Mouse (Mus musculus) intestine, postnatal 0 days (tissue): ENCODE measurements around the gene Serpinf1. TPM values are rescaled to one million over a fixed set of nuclear protein-coding genes. Genes with fewer than 3 reads are reported as not detected.
A peak's percentile ranks its signal among the peaks of the same experiment; 100 is the strongest.
"Not testable (repeated sequence)": the region's sequence is repeated elsewhere in the genome, so short reads cannot be mapped to it uniquely, and the experiment has no call there.

Experiments
- ATAC-seq: fragments of 200-750 bp; cut with Nextera tagmentation; 2 replicates; pipeline ENCODE4 v1.8.0; 2017; ENCODE audit warnings: mild to moderate bottlenecking, moderate TSS enrichment, moderate library complexity
- H3K27ac ChIP-seq: fragments of 300-500 bp; sonication (generic); 2 replicates; pipeline ENCODE4 v1.5.1; 2014; ENCODE audit warnings: mild to moderate bottlenecking, low read depth, low read length, moderate library complexity
- H3K27me3 ChIP-seq: fragments of 300-500 bp; sonication (generic); replicated peaks from 2 replicates; pipeline ENCODE4 v1.6.1; 2014; ENCODE audit warnings: low read length, mixed read lengths; ENCODE audit not compliant: control insufficient read depth, insufficient read depth
- H3K36me3 ChIP-seq: fragments of 300-500 bp; sonication (generic); 2 replicates; pipeline ENCODE4 v1.6.1; 2014; ENCODE audit warnings: mild to moderate bottlenecking, moderate library complexity; ENCODE audit not compliant: control insufficient read depth, insufficient read depth
- H3K4me1 ChIP-seq: fragments of 300-500 bp; sonication (generic); replicated peaks from 2 replicates; pipeline ENCODE4 v1.6.1; 2014; ENCODE audit warnings: antibody characterized with exemption, low read length, mixed read lengths; ENCODE audit not compliant: control insufficient read depth, insufficient read depth
- H3K4me2 ChIP-seq: fragments of 300-500 bp; sonication (generic); replicated peaks from 2 replicates; pipeline ENCODE4 v1.6.1; 2014; ENCODE audit warnings: low read depth, mild to moderate bottlenecking, moderate library complexity
- H3K4me3 ChIP-seq: fragments of 300-500 bp; sonication (generic); 2 replicates; pipeline ENCODE4 v1.5.1; 2014; ENCODE audit warnings: low read depth, low read length
- H3K9ac ChIP-seq: fragments of 300-500 bp; sonication (generic); 2 replicates; pipeline ENCODE4 v1.6.1; 2014; ENCODE audit warnings: mild to moderate bottlenecking, low read depth, low read length
- H3K9me3 ChIP-seq: fragments of 300-500 bp; sonication (generic); 2 replicates; pipeline ENCODE4 v1.6.1; 2016; ENCODE audit warnings: mixed run types; ENCODE audit not compliant: control insufficient read depth
- CTCF ChIP-seq: sonication (generic); IDR thresholded peaks from 2 replicates; pipeline ENCODE4 v1.5.1; 2016; ENCODE audit warnings: low read depth, mild to moderate bottlenecking, control low read depth, antibody characterized with exemption, moderate library complexity
- WGBS: fragments of 180-500 bp; shearing (Covaris S2); extraction: QIAGEN DNeasy Blood & Tissue Kit; methylation state at CpG from one replicate; pipeline ENCODE4 v1.1.7; 2014; 5-methylcytosine and 5-hydroxymethylcytosine counted together
- polyA plus RNA-seq: library from polyadenylated mRNA; unstranded; fragments of >200 nt; fragmentation: Nextera tagmentation; extraction: Ambion mirVana; gene quantifications from 2 replicates; pipeline ENCODE4 v1.2.1, GENCODE M21; 2015

Gene Serpinf1
- polyA plus RNA-seq, 1 experiment from 2014 or later: 20.7 TPM

- 80% methylated on average over 8 of the region's 8 CpGs for WGBS
- no peak overlapping the region for H3K9ac ChIP-seq
- no peak overlapping the region for H3K4me3 ChIP-seq
- ATAC-seq: no peak
- H3K9me3 ChIP-seq: no peaks in the 10 kb centered on the region
- H3K36me3 ChIP-seq: no peaks in the 10 kb centered on the region
- no peak for TF ChIP-seq CTCF
- no peak overlapping the region for H3K4me2 ChIP-seq
- H3K27me3 ChIP-seq: no peaks in the 10 kb centered on the region
- 0 out of 2 replicates have a peak, but pooled peaks cover 4% of the 10 kb centered on the region for H3K4me1 ChIP-seq
- H3K27ac ChIP-seq: no peak overlapping the region
Observed at GRCm38 (mm10) chr11:75458628-75459041, 36.1 kb upstream of the Serpinf1 start.

GRCm38 (mm10) chr11:75458169-75458568 lies 35.7 kb upstream of the Serpinf1 start:
- Histone ChIP-seq H3K27ac (no peak overlapping the region), H3K27me3 (no peaks in the 10 kb centered on the region), H3K36me3 (no peaks in the 10 kb centered on the region), H3K9ac (0 out of 2 replicates have a peak overlapping the region, but pooled peaks have one; percentile 11), H3K4me3 (no peak overlapping the region), H3K4me1 (0 out of 2 replicates have a peak, but pooled peaks cover 3% of the 10 kb centered on the region), H3K4me2 (no peak overlapping the region), H3K9me3 (no peaks in the 10 kb centered on the region)
- ATAC-seq: no peak
- WGBS: 23% methylated on average over 3 of the region's 3 CpGs
- peak; percentile 84 for TF ChIP-seq CTCF

DNA sequence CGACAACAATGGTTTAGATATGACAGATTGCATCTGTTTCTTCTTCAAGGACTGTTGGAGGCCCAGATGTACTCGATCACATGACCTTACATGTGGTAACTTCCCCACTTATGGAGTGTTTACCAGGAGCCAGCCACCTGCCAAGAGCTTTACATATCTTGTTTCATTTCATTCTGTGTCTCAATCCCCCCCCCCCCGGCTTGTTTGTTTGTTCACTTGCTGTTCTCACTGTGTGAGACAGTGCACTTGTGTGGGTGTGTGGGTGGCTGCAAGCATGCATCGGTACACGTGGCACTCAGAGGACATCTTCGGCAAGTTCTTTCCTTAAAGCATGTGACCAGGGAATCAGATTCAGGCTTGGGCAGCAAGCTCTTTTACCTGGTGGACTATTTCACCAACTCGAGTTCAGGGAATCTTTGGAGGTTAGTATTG lies 34.0 kb upstream of the Serpinf1 start:
- TF ChIP-seq CTCF: no peak
- WGBS: 78% methylated on average over 7 of the region's 7 CpGs
- Histone ChIP-seq H3K9me3 (no peaks in the 10 kb centered on the region), H3K4me3 (no peak overlapping the region), H3K4me2 (no peak overlapping the region), H3K27me3 (no peaks in the 10 kb centered on the region), H3K9ac (no peak overlapping the region), H3K27ac (no peak overlapping the region), H3K4me1 (no peaks in the 10 kb centered on the region), H3K36me3 (peaks cover 12% of the 10 kb centered on the region)
- no peak for ATAC-seq

- H3K27ac ChIP-seq, H3K9ac ChIP-seq, H3K9me3 ChIP-seq, H3K4me2 ChIP-seq, H3K4me1 ChIP-seq, H3K27me3 ChIP-seq, H3K4me3 ChIP-seq, ATAC-seq: not testable (repeated sequence)
- WGBS: 95% methylated on average over 2 of the region's 2 CpGs
- H3K36me3 ChIP-seq: peaks cover 17% of the 10 kb centered on the region
Observed at GRCm38 (mm10) chr11:75455971-75456370, 33.5 kb upstream of the Serpinf1 start.

DNA sequence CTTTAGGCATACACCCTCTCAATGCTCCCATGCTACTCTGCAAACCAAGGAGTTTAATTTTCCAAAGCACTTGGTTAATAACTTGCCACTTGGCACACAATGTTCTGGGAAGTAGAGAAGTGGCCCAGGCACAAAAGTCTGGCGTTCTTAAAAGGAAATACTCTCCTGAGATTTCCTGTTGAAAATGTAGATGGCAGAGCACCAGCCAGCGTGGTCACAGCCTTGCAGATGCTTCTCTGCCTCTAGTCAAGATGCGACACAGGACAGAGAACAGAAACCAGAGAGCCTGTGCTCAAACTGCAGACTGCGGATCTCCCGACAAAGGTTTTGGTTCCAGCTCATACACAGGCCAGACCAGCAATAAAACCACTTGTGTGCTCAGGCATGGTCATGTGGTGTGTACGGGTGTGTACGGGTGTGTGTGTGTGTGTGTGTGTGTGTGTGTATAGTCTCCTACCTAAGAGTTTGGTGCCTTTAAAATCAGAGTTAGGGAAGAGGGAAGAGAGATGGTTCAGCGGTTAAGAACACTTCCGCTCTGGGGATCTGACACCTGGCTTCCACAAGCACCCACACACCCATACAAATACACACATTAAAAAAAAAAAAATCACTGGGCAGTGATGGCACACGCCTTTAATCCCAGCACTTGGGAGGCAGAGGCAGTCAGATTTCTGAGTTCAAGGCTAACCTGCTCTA lies 32.7 kb upstream of the Serpinf1 start:
- Histone ChIP-seq H3K4me2 (peak overlapping the region; percentile 98), H3K9ac (peak overlapping the region; percentile 74; the same call in 1 of the 2 replicates), H3K4me1 (no peaks in the 10 kb centered on the region), H3K27ac (peak overlapping the region; percentile 46), H3K9me3 (no peaks in the 10 kb centered on the region), H3K27me3 (no peaks in the 10 kb centered on the region), H3K4me3 (peak overlapping the region; percentile 71; the same call in 1 of the 2 replicates), H3K36me3 (peaks cover 21% of the 10 kb centered on the region)
- WGBS: 59% methylated on average over 10 of the region's 10 CpGs
- no peak for ATAC-seq
- no peak for TF ChIP-seq CTCF

- 2% methylated on average over 56 of the region's 56 CpGs for WGBS
- peak within 1 kb of the TSS; percentile 98 for H3K4me2 ChIP-seq
- TF ChIP-seq CTCF: peak; percentile 71
- H3K9me3 ChIP-seq: no peaks in the 10 kb centered on the region
- no peaks in the 10 kb centered on the region for H3K4me1 ChIP-seq
- peak; percentile 85 for ATAC-seq
- peak within 1 kb of the TSS; percentile 71 for H3K4me3 ChIP-seq
- peak within 1 kb of the TSS; percentile 46 for H3K27ac ChIP-seq
- peaks cover 27% of the 10 kb centered on the region for H3K36me3 ChIP-seq
- no peaks in the 10 kb centered on the region for H3K27me3 ChIP-seq
- peak within 1 kb of the TSS; percentile 74 for H3K9ac ChIP-seq
Observed at GRCm38 (mm10) chr11:75453991-75454930, 31.8 kb upstream of the Serpinf1 start, which contains the start of gene Wdr81. TSS of gene Wdr81 (minus strand) at chr11:75454717.
